Mouse (Mus musculus): Measurements from ENCODE around the gene Ngf.
A peak's percentile ranks its signal among the peaks of the same experiment; 100 is the strongest.

The Ngf gene

DNA sequence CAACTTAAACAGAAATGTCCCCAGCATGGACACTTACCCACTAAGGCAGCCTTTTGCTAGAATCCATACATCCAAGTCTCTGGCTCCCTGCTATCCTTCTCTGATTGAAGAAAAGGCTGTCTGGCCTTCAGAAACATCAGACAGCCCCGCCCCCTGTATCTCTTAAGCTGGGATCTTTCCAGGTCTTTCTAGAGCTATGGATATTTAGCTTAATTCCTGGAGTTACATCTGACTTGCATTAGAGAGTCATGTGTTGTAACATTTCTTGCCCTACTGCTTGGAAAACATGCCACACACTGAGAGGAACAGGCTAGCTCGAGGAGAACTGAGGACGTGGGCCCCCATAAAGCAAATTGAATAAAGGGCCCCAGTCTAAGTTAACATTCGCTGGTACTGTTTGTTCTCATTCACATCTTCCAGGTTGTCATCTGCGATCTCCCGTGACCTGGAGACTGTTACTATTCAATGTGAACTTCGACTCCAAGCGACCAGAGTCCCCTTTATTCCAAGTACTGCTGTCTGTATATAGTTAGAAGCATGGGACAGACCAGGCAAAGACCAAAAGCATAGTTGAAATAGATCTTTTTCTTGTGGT lies 38.0 kb downstream of the Ngf start:
- DNase-seq (ENCODE audit: low spot score) = no peak

DNA sequence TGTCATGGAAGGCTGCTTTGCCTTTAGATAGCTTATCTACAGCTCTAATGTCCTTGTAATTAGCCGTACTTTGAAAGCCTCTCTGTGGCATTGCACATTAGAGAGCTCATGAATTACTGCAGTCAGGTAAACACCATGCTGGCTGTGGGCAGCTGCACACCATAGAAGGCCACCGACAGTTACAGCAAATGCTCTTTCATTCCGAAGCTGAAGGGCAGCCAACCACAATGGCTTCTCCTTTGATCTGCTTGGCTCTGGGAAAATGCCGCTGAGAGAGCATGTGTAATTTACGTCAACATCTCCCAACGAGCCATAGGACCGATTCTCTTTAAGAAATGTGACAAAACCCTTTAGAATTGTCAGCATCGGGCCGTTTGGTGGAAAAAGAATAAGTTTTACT lies 38.7 kb downstream of the Ngf start:
- DNase-seq (ENCODE audit: low spot score) = no peak

DNA sequence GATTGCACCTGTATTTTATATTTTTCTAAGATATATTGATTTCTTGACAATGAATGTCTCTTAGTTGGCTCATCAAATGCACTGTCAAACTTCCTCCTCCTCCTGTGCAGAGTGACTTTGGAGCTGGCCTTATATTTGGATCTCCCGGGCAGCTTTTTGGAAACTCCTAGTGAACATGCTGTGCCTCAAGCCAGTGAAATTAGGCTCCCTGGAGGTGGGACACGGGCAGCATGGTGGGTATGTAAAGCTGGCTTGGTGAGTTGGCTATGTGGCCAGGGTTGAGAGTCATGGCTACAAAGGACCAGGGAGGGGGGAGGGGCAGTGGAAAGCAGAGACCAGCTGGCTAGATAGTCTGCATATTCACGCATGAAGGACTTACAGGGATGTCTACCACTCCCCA lies 39.9 kb downstream of the Ngf start:
- DNase-seq (ENCODE audit: low spot score) = no peak

DNA sequence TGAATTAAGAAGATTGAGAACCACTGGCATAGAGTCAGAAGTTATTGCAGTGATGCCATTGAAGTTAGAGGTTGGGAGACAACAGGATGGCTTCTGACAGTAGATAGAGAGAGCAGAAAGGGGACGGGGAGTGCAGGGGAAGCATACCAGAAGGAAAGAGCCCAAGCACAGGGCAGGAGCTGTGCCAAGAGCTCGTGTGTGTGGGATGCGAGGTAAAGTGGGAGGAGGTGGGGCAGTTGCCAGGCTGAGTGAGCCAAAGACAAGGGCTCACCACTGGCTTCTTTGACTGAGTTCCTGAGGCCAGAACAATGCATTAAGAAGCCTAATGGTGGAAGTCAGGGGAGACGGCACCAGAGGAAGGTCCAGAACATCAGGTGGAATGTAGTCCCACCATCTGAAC lies 47.2 kb downstream of the Ngf start:
- peak; percentile 16 for DNase-seq (ENCODE audit: low spot score)

DNA sequence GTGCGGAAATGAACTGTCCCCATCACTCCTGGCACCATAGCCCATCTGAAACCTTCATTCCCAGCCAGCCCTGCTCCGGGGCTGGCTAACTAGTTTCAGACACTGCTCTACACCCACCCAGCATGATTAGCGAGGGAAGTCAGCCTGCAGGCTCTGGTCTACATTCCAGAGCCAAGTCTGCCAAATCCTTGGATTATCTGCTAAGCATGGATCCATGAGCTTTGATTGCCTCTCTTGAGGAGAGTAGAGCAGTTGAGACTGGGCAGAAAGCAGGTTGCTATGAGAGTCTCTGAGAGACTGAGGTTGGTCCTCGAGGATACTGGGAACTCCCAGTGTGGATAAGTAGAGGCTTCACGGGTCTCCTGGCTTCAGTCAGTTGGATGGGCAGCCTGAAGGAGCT lies 51.3 kb downstream of the Ngf start:
- DNase-seq (ENCODE audit: low spot score) = no peak

DNA sequence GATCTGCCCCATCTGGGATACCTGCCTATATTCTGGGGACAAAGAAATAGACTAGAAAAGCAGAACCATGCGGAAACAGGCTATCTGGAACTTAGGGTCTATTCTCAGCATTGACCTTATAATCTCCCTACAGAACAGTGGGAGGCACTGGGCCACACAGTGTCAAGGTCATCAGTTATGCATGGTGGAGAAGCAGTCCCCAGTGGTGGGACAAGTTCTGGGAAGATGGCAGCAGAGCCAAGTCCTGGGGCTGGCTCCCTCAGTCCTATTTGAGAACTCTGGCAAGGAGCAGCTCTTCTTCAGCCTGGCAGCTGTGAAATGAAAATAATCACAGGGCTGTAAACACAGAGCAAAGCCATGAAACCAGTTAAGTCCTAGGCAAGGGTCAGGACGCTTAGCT lies 54.0 kb downstream of the Ngf start:
- DNase-seq (ENCODE audit: low spot score) = no peak

DNA sequence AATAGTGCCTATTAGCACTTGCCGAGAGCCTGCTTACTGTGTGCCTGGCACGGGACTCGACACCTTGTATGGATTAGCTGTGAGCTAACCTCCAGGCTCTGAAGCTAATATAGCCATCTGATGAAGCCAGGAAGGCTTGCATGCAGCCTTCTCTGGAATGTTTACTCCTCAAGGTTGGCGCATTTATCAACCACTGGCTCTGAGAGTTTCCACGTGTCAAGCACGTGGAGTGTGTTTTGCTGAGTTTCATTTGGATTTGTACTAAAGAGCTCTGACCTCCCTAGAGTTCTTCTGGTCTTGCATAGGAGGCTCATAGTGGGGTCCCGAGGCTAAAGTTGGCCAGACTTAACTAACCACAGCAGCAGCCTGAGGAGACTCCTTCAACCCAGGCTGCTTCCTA lies 55.2 kb downstream of the Ngf start:
- DNase-seq (ENCODE audit: low spot score) = no peak

DNA sequence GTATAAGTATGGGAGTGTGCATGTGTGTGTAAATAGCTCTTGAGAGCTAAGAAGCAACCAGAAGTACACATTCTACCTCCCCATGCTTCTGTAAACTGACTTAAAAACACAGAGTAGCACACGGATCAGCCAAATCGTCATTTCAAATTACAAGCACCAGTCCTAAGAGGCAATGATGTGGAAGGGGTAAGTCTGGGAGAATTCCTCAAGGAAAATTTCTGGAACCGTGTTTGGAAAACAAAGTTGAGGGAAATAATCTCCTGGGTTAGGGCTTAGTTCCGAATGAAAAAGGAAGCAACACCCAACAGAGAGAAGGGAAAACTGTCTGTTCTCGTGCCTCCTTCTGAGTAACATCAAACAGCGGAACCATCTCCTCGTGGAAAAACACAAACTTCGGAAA lies 56.1 kb downstream of the Ngf start:
- no peak for DNase-seq (ENCODE audit: low spot score)

DNA sequence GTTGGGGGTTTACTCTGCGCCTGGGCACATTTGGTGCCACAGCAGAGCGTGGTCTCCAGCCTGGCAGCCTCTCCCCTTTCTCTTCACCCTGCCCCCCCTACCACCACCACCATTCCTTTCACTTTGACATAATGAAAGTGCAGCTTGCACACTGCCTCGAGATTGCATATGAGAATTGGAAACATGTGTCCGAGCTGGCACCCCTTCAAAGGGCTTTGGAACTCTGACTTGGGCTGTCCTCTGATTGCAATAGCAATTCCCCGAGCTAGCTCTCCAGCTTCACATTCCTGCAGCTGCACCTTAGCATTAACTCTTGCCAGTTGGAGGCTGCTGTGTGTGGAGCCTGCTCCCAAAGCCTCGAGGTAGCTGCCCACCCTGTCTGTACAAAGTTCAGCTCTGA lies 56.8 kb downstream of the Ngf start:
- peak; percentile 11 for DNase-seq (ENCODE audit: low spot score)

DNA sequence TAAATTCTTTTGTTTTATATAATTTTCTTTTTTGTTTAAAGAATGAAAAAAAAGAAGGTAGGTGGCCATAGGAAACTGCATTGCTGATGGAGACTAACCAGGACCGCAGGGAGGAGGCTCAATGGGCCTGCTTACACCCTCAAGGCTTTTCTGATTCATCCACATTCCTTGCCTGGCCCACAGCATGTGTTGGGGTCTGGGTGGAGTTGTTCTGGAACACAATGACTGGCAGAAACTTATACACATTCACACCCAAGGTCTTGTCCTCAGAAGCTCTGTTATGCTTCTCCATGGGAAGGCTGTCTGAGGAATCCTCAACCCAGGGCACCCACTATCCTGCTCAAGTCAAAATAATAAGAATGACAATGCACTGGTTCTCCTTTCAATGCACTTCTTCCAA lies 65.0 kb downstream of the Ngf start:
- no peak for DNase-seq (ENCODE audit: low spot score)

DNA sequence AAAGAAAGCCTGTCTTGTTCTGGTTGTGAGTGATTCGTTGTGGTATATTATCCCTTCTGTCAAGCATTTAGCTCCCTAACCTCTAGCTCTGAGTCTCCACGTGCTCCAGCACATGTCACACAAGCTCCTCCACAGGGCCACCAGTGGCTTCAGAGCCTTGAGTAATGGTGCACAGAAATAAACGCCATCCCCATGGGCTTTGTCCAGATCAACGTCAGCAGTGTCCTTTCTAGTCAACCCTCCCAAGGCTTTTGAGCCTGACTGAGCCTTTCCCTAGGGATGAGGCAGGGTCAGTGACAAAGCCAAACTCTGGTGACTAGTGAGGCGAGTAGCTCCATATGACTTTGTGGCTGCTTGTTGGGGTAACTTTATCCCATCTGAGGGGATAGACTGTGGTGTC lies 73.9 kb downstream of the Ngf start:
- no peak for DNase-seq (ENCODE audit: low spot score)

DNA sequence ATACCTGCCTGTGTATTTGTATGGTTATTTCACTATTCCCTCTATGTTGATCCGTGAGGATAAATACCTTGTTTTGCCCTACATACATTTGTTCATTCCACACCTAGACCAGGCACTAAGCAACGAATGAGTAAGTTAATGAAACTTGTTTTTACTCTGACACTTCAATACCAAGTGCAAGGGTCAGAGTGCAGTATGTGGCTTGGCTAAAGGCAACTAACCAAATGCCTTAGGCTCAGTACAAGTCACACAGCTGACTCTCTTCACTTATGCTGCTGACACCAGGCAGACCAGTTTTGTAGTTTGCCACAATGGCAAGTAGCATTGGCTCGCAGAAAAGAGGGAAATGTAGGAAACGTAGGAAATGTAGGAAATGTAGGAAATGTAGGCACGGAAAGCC lies 77.8 kb downstream of the Ngf start:
- DNase-seq (ENCODE audit: low spot score) = no peak

DNA sequence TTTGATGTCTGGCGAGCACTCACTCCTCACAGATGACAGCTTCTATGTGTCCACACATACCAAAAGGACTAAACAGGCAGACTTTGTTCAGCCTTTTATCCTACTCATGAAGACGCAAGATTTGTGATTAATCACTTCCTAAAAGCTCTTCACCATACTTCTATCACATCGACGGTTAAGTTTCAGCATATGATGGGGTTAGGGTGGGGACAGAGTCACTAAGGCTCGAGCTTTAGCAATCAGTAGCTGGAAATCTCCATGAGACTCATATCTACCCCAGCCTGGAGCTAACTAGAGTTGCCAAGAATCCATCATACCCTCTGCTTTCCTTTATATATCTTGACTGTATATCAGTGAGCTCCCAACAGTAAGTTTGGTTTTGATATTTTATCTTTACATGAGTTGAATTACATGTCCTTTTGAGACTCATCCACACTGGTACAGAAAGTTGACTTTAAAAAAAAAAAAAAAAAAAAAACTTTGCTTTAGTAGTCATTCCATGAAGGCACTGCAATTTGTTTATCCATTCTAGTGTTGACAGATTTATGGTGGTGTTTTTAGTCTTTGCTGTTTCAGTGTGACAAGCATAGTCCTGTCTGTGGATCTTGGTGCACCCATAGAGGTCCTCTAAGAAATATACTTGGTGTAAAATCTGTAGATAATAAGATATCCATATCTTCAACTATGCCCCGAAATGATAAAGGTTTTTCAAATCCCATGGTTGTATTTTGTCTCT lies 84.4 kb downstream of the Ngf start:
- DNase-seq (ENCODE audit: low spot score) = no peak

DNA sequence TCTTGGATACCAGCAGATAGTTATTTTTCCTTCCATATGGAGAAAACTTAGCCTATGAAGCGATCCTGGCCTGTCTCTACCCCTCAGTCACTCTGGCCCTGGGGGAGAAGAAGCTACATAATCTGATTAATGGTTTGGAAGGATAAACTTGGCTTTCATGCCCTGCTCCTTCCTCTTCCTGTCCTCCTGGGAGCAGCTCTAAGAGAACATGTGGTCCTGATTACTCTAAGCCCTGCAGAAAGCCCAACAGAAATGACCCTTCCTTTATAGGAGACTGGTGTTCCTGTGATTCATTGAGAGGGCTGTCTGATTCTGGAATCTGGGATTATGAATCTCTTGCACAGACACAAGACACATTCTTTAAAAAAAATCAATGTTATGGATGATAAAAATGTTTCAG lies 86.4 kb downstream of the Ngf start:
- DNase-seq (ENCODE audit: low spot score) = no peak

DNA sequence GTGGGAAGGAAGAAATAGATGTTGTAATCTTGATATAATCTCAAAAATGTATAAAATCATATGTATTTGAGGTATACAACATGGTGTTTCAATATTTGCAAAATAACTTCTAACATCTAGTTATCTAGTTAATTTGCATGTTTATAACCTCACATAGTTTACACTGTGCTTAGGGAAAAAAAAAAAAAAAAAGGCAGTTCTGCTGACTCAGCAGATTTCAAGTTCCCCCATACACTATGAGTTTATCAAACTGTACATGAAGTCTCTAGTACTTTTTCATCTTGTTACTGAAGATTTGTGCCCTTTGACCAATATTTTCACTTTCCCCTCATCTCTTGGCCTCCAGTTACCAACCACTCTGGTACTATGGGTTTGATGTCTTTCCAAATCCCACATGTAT lies 86.9 kb downstream of the Ngf start:
- no peak for DNase-seq (ENCODE audit: low spot score)

All from ovary, adult 18-20 months (tissue).